Mouse (Mus musculus) spleen, postnatal 14 days (tissue): ENCODE measurements at regions not wholly inside any gene's neighbourhood (a gene's known extent, or its start where the extent isn't known, plus 50 kb on each side); places are given as distances from the start of the nearest gene placed in this dataset.
A peak's percentile ranks its signal among the peaks of the same experiment; 100 is the strongest.

Source experiments
- DNase-seq, 2 experiments: peaks; one replicate each; pipeline ENCODE4 v3.0.0; 2021 to 2022; ENCODE audit warnings: low spot score in 2 of 2

DNA sequence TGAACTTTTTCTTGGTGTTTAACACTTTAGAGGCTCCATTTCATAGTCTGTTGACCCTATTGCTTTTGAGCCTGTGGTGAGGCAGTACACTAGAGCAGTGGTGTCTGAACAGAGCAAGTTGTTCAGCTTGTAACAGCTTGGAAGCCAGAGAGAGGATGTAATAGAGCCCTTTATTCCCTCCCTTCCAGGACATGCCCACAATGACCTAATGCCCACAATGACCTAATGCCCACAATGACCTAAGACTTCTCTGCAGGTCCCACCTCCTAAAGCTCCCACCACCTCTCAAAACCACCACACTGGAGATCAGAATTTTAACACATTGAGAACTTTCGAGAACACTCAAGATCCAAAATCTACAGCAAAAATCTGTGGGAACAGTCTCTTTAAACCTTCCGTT is 115.6 kb downstream of the S1pr1 start:
- DNase-seq: no peak

DNA sequence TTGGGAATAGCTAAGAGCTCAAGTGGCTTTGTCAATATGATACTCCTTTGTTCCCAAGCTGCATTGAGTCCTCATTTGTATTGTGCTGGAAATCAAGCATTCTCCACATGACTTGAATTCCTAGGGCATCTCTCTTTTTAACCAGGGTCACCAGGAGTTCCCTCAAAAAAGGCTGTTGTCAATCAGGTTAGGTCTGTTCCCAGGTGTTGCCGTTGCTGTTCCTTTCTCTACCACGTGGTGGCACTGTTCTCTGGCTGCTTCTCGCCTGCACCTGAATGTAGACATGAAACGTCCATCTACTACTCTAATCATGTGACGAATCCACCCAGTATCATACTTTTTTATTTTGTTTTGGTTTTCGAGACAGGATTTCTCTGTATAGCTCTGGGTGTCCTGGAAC is 118.3 kb downstream of the S1pr1 start:
- peak; percentile 63 to 77 for DNase-seq

DNA sequence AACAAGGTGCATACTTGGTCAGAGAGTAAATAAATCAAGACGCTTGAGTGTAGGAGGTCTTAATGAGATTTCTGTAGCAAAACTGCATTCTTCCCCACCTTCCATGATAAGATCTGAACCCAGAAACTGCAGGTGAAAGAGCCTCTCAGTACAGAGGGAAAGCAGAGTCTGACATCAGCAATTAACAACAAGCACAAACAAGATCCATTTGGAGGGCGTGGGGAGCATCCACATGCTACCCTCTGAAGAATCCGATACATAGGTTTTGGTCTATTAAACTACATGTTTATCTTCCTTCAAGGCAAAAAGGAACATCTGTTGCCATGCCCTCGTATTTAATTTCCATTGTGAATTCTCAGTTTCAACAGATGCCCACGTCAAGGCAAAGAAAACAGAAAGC is 124.2 kb downstream of the S1pr1 start:
- no peak for DNase-seq

DNA sequence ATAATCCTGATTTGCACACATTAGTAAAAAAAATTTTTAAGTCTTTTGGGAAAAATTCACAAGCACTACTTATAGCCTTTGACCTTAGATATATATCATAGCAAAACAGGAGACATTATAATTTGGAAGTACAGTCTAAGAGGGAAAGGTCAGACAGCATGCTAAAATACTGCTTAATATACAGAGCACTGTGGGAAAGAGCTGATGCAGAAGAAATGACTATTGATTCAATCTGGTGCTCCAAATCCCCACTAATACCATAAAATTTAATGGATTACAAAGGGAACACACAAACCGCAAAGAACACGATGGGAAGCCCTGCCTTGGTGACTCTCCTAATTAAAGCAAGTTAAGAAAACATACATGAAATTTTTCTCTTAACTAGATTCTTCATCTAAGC is 126.3 kb downstream of the S1pr1 start:
- no peak for DNase-seq

DNA sequence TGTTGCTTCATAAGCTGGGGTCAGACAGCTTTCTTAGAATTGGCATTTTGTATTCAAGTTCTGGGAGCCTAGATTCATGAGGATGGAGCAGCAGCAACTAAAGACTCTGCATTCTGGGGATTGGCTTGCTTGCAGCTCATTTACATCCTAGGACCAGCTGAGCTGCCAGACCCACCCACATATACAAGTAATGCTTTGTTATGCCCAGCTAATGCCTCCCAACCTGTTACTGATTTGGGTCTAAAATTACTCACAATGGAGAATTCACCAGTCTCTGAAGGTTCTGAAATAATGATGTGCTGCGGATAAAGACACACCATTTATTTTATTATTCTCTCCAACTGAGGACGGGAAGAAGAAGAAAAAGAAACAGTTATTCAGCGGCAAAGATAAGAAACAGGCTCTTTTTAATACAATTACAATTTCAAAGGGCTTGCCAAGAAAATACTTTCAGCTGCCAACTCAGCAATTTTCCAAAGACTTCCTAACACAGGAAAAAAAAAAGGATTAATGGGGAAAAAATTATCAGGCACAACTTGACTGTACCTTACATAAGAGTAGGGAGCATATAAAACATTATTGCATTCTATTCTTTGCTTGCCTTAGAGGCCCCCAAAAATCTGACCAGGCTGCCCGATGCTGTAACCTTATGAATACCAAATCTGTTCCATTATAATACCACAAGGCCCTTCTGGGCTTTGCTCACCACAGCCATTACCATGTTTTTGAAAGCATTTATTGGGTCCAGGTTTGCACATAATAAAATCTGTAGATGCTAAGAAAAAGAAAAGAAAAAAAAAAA is 134.5 kb downstream of the S1pr1 start:
- DNase-seq: no peak

DNA sequence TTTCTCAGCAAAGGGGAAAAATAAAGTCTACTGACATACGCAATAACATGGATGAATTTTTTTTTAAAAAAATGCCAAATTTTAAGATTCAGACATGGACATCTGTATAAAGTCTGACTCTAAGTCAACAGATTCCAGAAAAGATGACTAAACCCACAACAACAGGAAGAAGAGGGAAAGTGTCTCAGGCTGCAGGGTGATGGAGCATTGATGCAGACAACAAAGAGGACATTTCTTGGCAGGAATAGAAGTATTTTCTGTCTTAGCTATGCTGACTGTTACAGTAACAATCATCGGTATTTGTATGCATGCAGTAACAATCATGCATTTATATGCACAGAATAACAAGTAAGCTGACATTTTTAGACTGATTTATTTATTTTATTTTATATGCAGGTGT is 139.5 kb downstream of the S1pr1 start:
- DNase-seq: no peak

DNA sequence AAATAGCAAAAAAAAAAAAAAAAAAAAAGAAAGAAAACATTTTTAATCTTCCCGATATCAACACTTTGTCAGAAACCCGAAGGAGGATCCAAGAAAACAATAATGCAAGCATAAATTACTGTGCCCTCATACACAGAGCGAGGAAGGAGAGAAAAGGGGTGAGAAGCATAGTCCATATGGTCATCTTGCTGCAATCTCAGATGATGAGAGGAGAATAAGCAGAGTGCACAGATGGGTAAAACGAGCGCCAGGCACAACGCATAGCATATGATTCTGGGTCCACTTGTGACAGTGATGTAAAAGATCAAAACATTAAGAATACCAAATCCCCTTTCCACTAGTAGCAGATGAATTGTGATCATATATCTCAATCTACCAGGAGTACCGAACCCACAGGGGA is 152.1 kb downstream of the S1pr1 start:
- DNase-seq: no peak

DNA sequence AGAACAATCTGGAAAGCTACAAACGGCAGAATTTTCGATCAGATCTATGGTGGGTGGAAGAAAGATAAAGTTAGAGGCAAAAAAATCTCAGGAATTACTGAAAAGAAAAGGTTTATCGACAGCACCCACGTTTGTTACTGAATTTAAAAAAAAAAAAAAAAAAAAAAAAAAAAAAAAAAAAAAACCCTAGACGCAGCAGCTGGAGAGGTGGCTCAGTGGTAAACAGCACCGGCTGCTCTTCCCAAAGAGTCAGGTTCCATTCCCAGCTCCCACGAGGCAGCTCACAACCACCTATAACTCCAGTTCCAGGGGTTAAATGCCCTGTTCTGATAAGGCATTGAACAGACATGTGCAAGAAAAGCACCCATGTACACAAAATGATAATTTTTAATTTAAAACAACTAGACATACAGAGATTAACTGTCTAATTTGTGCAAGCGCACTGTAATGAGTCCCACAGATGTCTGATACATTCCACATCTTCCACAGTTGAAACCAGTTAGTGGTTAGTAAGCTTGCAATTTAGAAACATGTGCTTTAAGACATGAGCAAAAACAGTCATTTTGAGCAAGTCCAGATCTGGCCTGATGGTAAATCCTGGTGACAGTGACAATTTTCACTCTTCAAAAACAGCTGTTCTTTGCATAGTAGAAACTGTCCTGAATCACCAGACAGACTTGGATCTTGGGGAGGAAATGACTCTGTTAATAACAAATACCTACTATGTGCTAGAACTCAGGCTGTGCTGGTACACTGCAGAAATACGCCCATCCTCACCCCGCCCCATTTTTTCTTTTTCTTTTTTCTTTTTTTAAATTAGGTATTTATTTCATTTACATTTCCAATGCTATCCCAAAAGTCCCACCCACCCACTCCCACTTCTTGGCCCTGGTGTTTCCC is 159.8 kb downstream of the S1pr1 start:
- no peak for DNase-seq

DNA sequence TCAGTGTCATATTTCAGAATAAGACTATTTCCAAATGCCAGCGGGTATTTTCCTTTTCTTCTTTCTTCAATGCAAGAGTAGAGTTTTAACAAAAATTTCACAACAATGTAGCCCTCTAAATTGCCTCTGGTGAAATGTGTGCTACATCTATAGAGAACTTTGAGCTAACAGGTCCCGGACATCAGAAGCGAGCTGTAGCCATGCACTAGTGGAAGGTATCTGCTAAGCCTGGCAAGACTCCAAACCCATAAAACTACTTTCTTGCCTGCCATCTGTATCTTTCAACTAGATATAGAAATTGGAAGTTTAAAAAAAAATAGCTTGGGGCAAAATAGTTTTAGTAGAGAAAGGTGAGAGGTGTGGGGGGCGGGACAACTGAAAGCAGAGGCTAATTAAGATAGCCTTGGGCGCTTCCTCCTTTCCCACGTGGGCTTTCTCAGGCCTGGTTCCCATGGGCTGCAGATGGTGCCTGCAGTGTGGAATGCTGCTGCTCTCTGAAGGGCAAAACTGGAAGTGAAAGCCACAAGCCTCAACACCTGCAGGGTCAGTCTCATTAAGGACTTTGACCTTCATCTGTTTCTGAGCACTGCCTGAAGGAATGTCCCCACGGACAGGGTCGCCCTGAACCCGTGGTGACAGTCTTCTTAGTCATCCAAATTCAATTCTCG is 160.9 kb downstream of the S1pr1 start:
- no peak for DNase-seq

DNA sequence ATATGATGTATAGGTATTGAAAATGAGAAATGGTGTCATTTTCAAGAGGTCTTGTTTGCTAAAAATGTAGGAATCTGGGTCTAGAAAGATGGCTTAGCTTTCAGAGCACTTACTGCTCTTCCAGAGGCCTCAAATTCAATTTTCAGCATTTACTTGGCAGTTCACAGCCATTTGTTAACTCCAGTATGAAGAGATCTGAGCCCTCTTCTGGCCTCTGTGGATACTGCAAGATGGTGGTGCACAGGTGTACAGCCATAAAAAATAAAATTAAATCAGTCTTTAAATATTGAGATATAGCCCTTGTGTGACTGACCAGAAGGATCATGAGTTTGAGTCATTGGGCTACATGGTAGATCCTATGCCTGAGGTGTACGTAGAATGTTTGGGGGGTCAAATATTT is 173.1 kb downstream of the S1pr1 start:
- peak in 1 of 2 experiments; percentile 23 for DNase-seq

DNA sequence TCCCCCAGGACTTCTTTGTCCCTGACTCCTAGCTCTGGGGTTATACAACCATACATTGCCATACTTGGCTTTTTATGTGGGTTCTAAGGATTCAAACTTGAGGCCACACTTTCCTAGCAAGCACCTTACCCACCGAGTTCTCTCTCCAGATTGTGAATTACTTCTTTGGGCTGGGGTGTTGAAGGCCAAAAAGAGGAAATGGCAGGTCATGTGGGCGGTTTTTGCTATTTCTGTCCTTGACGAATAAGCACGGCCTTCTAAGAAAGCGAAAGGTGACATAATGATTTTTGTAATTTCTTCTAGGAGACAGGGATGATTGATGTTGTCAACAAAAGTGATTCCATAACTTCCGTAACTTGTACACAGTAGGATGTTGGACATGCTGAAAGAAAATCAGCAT is 176.5 kb downstream of the S1pr1 start:
- DNase-seq: no peak

DNA sequence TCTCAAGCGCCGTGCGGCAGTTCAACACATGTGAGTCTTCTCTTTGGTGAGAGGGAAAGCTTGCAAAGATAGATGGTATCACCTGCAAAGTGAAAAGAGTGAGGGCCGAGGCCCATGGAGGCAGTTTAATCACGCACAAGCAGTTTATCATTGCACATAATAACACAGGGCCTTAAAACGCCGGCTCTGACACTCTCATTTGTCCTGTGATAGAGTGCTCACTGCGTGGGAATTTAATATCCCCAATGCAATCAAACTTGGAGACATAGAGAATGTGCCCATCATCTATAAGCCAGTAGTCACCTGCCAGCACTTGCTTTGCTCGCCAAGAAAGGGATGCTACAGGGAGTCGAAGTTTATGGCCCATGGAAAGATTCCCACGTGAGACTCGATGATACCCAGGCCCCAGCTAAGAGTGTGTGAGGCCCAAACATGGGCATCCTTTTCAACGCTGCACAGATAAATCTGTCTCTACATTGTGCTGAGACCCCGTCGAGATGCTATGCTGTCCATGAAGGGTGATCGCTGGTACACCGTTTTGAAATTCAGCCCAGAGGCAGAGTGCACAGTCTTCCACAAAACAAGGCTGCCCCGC is 182.6 kb downstream of the S1pr1 start:
- DNase-seq: no peak

DNA sequence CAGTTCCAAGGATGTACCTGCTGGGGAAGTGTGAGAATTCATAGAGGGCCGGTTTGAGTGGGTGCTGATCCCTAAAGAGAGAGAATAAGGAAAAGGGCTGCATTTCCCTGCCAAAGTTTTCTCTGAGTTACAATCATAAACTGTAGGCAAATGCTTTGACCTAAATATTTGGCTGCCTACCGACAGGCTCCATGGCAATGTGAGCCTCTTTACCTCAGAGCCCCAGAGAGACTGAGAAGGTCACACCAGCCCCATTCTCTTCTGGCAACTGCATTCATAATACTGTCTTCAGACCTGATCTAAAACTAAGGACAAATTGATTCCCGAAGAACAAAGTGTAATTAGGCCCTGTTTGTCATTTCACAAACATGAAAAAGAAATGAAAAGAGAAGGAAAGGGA is 184.4 kb downstream of the S1pr1 start:
- no peak for DNase-seq

DNA sequence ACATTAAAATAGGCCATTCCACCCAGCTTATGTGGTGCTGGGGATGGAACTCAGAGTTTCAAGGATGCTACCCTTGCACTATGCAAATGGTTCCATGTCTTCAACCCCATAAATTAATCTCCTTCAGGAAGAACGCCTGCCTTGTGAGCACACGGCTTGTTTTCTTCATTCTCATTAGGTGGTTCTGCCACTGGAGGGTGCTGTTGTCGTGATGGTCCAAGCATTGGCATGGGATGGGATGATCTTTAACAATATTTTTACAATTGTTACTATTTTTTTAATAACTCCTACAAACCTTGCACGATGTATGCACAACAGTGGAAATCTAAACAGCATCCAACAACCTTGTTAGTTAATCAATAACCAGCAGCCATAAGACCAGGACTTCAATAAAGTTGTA is 185.0 kb downstream of the S1pr1 start:
- peak in 1 of 2 experiments; percentile 37 for DNase-seq

DNA sequence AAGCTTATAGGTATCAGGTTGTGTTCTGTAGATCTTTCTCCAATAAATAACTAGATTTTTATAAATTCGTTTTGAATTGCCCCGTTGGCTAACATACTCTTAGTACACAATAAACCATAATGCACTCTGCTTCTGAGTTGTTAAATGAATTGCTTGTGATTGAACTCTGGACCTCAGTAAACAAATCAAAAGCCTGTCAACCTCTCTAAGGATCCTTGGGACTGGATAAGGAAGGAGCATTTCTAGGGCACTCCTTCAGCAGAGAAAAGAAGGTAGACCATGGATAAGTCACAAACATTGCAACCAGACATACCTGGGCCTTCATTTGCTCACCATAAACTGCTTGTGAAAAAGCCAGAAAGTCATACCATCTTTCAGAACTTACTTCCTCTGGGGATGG is 191.4 kb downstream of the S1pr1 start:
- no peak for DNase-seq

DNA sequence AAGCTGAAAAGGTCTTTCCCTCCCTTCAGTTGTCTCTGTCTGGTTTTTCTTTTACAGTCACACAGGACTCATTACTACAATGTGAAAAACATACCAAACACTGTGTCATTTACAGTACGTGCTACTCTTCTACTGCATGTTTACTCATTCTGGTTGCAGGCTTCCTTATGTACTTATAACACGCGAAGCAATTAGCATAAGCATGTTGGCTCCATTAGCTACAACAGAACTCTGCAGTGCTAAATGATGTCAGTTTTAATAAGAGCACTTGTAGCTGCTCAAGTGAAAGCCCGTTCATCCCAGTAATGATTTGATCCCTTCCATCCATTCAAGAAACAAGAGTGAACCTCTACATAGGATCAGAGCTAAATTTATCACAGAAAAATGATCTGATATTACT is 199.2 kb downstream of the S1pr1 start:
- DNase-seq: no peak

DNA sequence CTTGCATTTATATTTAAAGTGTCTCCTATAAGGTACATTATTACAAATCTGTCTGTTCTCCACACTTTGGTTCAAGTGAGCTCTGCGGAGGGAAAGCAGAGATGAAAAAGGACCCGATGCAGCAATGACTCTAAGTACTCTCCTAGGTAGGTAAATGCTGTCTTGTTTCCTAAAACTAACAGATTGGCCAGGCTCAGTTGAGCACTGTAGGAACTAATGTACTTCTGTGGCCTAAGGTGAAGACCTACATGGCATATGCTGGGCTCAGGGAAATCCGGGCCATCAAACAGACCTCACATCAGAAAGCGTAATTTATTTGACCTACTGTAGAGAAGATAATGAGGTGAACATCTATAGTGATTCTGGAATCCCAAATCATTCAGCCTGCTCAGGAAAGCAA is 205.2 kb downstream of the S1pr1 start:
- no peak for DNase-seq

DNA sequence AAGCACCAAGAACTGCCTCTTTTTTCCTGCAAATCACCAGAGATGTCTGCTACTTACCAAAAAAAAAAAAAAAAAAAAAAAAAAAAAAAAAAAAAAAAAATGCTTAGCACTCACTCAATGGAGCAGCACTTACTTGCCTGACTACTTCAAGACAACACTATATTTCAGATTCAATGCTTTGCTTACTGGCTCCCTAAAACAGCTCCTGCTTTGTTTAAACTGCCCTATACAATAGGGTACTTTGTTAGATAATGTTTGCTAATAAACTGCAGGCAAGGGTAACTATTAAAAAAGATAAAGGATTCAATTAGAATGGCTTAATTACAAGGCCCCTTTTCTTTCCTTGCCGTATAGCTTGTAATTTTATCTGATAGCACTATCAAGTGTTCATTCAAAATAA is 217.5 kb downstream of the S1pr1 start:
- DNase-seq: no peak

DNA sequence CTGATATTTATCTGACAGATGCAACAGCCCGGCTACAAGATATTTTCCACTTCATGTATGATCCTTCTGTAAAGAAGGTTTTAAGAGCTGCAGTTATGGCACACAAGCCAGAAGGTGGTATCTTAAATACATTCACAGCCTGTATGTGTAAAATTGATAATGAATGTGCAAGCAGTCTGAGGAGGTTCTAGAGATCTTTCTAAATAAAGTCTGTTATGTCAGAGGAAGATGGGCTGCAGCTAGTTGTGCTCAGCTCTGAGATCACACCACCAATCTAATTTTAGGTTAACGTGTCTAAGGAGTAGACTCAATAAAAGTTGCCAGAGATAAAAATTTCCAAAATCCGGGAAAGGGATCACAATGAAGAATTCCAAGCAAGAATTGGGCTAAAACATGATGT is 218.8 kb downstream of the S1pr1 start:
- DNase-seq: no peak

DNA sequence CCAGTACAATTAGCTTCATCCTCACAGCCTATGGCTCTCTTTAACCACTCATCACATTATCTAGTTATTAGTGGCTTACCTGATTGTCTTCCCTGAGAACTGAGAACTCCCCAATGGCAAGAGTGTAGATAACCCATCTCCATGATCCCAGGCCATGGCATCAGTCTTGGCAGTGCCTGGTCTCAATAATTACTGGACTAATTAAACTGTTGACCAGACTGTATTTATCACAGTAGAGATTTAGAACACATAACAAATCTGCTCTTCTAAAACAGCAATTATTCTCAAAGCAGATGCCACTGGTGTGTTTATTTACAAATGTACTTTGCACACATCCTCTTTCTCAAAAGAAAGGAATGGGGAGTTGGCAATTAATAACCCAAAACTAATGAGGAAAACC is 219.2 kb downstream of the S1pr1 start:
- DNase-seq: no peak

DNA sequence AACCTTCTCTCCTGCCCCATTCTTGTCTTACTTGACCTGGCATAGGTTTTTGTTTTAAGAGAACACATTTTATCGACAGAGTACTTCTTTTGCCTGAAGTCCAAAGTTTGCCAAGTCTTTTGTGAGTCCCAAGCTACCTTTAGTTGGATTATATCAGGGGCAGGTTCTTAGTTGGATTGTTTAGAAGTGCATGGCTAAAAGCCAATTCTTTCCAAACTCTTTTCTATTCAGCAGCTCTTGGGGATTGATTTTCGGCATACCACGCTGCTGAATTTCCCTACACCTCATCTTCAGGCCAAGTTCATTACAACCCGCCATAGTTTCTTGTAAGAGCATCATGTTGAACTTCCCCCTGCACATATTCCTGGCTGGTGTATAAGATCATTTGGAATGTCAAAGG is 245.9 kb downstream of the S1pr1 start:
- no peak for DNase-seq

DNA sequence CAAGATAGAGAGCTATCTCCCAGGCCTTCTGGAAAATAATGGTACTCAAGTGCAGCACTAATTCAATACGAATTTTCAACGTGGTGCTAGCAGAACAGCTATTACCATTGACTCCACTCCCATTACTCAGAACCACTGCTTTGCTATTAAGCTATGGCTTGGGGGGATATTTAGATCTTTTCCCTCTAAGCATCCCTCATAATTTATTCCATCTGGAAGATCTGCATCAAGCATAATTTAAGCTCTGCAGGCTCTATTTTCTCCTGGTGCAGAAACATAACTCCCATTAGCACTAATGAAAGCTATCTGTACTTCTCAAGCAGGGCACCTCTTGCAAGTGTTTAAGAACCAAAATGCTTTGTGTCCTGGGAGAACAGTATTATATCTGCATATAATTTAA is 247.0 kb downstream of the S1pr1 start:
- no peak for DNase-seq
